Mouse (Mus musculus): ENCODE data around the gene Fgf3.

Fgf3 gene

DNA sequence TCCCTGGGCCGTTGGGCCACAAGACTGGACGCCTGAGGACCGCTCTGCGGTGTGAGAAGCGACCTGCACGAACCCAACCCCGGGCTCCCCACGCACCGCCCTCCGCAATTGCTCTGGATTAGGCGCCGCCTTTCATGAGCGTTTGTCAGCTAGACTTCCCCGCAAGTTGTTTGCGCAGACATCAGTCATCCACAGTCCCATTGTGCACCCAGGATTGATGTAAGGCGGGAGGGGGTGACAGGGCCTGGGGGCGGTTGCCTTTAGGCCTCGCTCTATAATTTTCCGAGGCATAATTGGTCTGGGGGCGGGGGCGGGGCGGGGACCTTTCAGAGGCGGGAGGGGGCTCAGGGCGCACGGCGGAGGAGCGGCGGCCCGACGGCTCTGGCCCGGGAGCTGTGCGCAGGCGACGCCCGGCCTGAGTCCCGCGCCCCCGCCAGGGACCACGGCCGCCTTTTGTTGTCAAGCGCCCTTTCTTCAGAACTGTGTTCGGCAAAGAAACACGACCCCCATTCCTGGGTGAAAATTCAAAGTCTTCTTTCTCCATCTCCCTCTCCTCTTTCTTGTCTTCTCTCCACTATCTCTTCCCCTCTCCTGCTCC lies at the start of gene Fgf3:
Gene Fgf3, plus strand, starts transcription at position 193 of the 598 bp plus-strand sequence.
- no peak for DNase-seq (ENCODE audit: low read depth, low spot score)

DNA sequence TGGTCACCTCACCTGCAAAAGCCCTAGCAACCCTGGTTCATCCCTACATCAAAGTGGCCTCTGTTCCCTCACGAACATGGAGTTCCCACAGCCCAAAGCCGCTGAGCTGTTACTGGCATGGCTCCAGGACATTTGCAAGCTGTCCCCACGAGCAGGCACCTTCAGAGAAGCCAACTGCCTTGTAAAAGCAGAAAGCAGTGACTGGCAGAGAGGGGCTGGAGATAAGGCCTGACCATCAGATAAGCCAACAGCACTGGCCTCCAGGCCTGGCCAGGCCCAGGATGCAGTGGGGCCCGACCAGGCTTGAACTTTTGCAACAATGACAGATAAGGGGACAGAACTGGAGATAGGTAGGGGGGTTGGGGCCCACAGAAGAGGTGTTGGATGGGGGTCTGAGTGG lies 49.3 kb upstream of the Fgf3 start:
- no peak for DNase-seq (ENCODE audit: low read depth, low spot score)

DNA sequence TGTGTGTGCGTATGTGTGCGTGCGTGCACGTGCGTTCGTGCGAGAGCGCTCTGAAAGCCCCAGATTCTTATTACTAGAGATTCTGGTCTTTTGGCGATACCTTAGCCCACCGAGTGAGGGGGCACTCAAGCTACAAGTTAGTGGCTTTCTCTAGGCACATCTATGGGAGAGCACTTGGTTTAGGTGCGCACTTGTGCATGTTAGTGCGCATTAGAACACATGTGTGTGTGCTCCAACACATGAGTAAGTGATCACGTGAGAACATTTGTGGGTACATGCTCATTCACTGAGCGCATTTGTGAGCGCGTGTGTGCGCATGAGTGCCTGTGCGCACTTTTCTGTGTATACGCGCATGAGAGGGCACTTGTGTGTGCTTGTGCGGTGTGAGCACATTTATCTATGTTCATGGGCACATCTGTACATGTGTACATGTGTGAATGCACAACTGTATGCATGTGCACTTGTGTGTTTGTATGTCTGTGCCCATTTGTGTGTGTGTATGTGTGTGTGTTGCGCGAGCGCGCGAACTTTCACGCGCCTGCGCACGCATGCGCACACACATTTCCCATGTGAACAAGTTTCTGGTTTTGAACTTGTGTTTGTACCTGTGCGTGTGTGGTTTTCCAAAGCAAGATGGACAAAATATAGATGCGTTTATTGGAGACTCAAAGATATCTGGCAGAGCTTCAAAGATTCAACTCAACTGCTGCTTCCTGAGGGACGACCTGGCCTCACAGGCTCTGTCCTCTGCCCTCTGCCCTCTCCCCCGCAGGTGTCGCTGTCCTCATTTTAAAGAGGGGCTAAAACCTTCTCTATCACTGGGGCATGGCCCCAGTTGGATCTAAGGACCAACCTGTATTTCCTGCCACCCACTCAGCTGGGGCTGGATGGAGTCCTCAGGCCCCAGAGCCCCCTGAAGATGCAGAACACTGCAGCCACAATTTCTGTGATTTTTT lies 48.0 kb upstream of the Fgf3 start:
- DNase-seq (ENCODE audit: low read depth, low spot score): no peak

DNA sequence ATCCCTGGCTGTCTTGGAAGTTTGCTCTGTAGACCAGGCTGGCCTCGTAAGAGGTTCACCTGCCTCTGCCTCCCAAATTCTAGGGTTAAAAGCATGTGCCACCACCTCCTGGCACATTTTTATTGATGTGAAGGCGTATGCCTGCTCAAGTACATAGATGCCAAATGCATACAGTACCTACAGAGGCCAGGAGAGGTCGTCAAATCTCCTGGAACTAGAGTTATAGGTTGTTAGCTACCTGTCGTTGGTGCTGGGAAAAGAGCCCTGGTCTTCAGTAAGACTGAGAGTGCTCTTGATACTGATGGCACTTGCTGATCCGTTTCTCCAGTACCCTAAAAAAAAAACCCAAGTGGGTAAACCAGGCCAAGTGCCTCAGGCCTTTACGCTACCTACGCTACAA lies 46.5 kb upstream of the Fgf3 start:
- DNase-seq (ENCODE audit: low read depth, low spot score): no peak

DNA sequence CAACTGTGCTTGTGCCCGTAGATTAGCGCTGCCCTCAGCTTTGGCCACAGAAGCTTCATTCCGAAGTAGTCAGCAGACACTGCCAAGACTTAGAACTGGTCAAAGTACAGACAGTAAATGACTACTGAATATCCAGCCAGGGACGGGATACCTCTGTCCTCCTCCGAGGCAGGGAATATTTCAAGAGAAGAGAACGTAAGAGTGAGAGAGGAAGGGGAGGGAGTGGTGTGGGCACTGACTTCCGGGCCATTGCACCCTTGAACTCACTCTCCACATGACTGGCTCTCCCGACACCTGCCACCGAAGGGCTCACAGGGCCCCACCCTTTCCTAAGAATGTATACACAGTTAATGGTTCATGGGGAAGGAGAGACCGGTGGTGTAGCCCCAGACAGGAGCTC lies 44.6 kb upstream of the Fgf3 start:
- no peak for DNase-seq (ENCODE audit: low read depth, low spot score)

DNA sequence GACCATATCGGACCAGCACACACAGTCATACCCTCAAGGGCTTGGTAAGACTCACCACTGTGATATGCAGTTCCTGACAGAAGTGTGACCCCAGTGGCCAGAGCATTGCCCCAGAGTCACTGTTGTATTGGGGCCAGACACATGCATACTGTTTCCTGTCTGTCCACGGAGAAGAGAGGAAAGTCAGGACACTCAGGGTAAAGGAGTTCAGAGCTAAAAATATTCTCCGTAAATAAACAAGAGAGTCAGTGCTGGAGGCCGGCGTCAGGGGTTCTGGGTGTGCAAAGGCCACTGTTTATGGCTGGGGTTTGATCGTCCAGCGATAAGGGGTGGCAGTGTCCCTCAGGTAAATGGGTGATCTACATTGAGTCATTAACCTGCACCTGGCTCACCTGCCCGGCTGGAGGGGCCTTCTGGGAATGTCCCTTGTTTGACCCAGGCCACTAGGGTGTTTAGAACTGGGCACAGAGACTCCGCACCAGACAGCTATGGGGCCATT lies 41.9 kb upstream of the Fgf3 start:
- no peak for DNase-seq (ENCODE audit: low read depth, low spot score)

DNA sequence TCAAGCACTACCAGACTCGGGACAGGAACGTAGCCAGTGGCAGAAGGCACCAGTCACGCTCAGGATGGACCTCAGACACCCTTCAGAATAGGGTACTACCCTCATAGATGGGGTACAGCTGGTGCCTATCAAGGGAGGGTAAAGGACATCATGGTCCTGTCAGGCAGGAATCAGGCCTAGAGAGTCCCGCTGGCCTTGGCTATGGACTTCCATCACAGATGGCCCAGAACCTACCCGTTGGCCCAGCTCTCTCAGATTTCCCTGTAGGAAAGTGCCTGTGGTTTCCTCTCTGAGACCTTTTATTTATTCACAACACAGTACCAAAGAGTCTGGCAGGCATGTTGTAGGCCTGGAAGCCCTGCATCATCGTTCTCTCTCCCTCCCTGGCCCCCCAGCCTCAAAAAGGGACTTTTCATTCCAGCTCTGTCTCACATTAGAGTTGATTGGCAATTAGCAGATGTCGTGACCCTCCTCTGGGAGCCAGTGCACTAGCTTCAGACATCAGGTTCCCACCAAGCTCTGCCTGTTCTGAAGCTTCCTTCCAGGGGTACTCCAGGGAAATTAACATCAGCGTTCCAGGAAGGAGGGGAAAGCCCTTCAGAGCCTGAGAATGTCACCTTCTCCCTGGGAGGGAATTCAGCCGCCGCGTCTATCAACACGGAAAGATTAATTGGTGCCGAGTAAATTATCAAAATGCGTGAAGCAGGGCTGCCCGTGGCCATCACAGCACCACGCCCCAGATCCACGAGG lies 40.7 kb upstream of the Fgf3 start:
- DNase-seq (ENCODE audit: low read depth, low spot score): no peak

DNA sequence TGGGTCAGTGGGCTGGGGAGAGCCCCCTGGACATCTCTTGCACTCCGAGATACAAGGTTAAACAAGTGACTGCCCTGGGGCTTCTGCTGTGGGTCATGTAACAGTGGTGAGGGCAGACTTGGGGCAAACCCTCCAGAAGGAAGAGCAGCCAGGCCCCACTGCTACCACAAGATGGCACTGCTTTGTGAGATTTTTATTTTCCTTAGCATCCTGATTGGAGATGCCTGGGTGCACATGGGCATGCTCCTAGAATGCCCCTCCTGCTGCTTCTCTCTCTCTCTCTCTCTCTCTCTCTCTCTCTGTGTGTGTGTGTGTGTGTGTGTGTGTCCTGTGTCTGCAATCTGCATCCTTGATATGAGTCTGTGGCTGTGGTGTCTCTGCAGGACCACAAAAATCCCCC lies 39.4 kb upstream of the Fgf3 start:
- no peak for DNase-seq (ENCODE audit: low read depth, low spot score)

DNA sequence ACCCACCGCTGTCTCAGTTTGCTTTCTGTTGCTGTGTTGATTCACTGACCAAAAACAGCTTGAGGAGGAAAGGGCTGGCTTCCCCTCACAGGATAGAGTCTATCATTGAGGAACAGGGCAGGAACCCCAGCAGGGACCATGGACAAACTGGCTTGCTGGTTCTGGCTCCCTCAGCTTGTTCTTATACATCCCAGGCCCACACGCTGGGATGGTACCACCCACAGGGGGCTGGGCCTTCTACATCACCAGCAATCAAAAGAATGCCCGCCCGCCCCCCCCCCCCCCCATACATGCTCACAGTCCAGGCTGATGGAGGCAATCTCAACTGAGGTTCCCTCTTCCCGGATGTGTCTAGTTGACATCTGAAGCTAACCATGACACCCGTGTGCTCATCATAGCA lies 30.8 kb upstream of the Fgf3 start:
- DNase-seq (ENCODE audit: low read depth, low spot score): no peak

DNA sequence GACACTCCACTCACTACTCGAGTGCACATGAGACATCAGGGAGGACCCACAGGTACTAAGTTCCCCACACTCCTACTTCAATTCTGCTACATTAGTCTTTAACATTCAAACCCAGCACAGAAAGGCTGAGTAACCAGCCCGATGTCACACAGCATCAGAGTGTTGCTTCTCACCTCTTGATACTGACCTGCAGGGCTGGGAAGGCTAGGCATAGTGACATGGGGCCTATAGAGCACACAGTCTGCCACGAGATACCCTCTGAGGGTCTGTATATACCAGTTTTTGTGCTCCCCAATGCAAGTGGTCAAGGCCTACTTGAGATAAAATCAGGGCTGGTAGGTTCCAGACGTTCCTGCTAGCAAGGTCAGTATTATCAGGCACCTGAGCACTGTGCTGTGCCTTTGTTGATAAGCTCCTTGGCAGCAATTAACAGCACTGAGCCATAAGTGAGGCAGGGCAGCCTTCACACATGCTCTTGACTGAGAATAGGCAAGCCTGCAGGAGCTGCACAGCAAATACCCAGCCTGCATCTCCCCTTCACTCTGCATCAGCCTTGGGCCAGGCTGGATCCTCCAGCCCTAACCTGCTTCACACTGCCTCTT lies 29.8 kb upstream of the Fgf3 start:
- DNase-seq (ENCODE audit: low read depth, low spot score): no peak

DNA sequence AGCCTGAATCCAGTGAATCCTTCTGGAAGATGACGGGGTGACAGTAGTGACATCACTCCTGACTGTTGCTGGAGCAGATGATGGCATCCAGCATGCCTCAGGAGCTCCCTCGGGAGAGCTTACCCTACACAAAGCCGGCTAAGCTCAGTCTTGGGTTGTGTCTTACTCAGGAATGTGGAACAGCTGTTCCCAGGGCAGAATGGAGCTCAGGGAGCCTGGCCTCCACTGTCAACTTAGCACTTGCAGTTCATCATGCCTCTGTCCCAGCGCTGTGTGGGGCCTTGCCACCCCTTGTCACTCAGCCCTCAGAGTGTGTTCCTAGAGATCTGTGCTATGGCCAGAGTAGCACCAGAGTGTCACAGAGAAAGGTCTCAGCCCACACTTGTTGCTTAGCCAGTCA lies 26.4 kb upstream of the Fgf3 start:
- DNase-seq (ENCODE audit: low read depth, low spot score): no peak

DNA sequence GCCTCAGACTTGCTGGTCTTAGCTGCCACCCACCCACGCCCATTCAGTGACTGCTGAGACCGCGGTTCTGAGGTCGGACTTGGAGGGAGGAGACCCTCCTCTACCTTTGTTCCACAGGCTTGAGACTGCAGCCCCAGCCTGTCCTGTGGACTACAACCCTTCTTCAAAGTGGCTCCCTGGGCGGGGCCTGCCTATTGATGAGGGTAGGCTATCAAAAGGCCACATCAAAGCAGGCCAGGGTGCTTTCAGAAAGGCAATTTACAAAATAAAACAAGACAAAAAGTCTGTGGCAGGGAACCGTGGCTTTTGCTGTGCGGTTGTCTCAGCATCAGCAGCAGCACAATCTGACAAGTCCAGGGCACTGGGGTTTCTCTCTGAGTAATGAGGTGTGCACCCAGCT lies 16.0 kb upstream of the Fgf3 start:
- DNase-seq (ENCODE audit: low read depth, low spot score): no peak

DNA sequence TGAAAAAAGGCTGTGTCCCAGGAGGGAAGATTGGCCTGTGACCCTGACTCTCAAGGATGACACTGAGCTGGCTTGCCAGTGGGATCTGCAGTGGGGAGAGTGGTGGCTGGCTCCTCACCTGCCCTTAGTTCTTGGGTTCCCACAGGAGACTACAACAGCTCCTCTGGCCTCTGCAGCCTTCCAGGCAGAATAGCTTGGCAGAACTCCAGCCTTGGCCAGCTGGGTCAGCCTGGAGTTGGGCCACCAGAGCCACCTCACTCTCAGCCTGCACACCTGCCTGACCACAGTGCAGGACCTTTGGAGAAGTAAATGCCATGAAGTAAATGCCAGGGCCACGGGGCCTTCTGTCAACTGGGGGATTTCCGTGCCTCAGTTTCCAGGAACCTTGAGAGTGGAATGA lies 13.9 kb upstream of the Fgf3 start:
- DNase-seq (ENCODE audit: low read depth, low spot score): no peak

DNA sequence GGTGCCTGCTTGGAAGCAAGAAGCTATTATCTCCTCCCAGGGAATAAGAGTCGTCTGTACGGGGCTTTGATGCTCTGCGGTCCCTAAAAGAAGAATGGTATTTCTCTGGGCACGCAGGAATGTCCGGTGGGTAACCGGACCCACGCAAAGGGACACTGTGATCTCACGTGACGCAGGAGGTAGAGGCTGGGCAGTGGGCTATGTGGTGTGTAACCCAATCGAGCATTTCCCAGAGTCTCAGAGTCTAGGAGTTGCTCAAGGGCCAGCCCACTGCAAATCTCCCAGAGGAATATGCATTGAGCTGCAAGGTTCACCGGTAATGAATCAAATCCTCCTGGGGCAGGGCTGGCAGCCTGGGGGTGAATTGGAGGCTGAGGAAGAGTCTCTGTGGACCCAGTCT lies 9.5 kb upstream of the Fgf3 start:
- DNase-seq (ENCODE audit: low read depth, low spot score): no peak

DNA sequence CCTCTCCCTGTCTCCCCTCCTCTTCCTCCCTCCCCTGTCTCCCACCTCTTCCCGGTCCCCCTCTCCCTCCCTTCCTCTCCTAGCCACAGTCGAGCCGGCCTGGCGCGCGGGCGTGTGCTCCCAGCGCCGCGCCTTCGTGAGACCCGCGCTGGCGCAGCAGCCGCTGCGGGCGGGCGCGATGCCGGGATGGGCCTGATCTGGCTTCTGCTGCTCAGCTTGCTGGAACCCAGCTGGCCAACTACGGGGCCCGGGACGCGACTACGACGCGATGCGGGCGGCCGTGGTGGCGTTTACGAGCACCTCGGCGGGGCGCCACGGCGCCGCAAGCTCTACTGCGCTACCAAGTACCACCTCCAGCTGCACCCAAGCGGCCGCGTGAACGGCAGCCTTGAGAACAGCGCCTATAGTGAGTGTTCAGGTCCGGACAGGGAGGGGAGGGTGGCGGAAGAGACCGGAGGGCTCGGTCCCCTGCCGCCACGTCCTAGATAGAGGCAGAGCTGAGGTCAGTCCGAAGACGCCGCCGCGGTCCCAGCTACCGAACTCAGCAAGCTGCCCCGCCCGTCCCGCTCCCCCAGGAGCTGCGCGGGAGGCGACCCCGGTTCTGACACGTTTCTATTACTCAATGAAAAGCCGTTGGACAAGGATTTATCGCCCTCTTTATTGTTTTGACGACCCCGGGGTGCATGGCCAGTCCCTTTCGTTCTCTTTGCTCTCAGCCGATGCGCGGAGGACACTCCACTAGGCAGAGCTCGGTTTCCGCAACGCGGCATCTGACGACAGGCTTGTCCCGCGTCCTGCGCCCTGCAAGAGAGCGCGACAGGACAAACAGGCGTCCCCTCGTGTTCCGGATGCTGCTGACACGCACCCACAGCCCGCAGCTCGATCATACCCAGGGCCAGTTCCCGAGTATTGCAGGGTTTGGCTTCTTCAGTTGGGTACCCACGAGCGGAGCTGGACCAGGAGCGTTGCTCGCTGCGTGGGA lies 930 bp downstream of the Fgf3 start:
- DNase-seq (ENCODE audit: low read depth, low spot score): no peak

DNA sequence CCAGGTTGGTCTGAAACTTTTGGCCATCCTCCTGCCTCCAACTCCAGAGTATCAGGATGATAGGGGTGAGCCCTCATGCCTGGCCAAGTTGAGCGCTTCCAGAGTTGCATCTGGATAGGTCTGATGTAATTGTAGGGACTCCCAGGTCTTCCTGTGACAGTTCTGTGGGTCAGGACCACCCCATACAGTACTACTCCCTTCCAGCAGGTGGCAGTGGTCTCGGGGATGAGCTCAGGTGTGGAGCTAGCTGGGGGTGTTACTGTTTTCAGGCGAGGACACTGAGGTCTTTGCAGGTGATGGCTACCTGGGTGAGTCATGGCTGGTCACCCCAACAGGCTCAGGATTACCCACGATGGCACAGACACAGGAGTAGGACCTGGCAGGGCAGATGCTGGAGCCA lies 8.3 kb downstream of the Fgf3 start:
- no peak for DNase-seq (ENCODE audit: low read depth, low spot score)

DNA sequence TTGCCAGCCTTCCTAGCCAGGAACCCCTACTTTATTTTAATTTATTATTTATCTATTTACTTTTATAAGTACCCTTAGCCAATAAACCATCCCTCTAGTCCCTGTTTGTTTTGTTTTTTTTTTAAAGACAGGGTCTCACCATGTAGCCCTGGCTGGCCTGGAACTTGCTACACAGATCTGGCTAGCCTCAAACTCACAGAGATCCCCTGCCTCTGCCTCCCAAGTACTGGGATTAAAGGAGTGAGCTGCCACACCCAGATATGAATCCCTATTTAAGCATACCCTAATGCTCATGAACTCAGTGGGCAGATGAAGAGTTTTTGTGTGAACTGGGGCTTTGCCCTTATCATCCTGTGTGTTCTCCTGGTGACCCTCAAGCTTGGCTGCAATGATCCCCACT lies 9.2 kb downstream of the Fgf3 start, which contains the start of gene Fgf4:
Gene Fgf4, plus strand, starts transcription at position 301 of the 400 bp plus-strand sequence.
- no peak for DNase-seq (ENCODE audit: low read depth, low spot score)

DNA sequence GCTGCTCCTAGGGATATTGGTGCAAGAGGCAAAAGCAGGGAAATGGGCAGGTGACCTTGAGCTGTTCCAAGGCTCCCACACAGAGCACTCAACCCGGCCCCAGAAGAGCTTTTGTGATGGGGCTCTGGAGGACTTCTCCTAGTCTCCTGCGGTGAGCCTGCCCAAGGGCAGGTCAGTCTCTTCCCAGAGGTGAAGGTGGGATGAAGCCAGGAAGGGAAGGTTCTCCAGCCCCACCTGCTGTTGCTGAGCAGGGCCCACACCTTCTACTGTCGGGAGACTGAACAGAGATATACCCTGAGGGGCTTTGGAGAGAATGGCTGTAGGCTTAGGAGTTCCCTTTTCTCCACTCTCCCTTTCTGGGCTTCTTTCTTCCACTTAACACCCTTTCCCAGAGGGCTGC lies 13.4 kb downstream of the Fgf3 start:
- DNase-seq (ENCODE audit: low read depth, low spot score): no peak

DNA sequence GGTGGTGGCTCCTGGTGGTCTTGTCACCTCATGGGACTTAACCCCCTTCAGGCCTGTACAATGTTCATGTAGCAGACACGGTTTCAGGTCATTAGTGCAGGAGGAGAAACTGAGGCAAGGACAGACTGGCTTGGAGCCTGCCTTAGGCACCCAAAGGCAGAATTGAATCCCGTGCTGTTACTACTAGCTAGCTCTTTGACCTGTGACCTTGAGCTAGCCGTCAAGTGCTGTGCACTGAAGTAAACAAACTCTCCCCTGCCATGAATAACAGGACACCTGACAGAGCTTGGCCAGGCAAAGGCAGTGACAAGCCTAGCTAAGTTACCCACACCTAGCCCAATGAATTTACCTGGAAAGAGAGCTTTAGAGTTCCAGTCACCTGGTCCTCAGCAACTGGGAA lies 17.1 kb downstream of the Fgf3 start:
- DNase-seq (ENCODE audit: low read depth, low spot score): no peak

DNA sequence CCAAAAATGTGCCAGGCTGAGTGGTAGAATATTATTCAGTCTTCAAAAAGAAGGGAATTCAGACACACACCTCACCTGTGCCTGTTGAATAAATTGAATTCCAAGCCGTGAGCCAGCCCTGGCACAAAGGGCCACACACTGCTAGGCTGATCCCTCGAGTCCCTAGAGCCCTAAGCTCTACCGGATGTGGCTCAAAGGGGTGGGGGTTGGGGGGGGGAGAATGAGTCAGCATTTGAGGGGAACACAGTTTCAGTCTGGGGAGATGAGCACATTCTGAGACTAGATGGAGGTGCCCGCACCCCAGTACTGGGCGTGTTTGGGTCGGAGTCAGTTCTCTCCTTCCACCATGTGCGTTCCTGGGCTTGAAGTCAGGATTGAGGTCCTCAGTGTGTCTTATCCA lies 19.3 kb downstream of the Fgf3 start:
- no peak for DNase-seq (ENCODE audit: low read depth, low spot score)
